Mouse (Mus musculus): ENCODE results near the gene Exoc2. TPM values are rescaled to one million over a fixed set of nuclear protein-coding genes. Genes with fewer than 3 reads are reported as not detected.

Exoc2 gene
- 60.4 TPM for polyA plus RNA-seq (2017; shearing (Covaris generic))

GRCm38 (mm10) chr13:30973501-30974246 lies at the start of gene Exoc2, which contains the start of gene Gm5447:
Gene Exoc2, minus strand, starts transcription at chr13:30974093.
Gene Gm5447, plus strand, starts transcription at chr13:30974204.

GRCm38 (mm10) chr13:30947540-30947939 lies 26.4 kb downstream of the Exoc2 start, which contains the start of gene Hus1b:
Gene Hus1b, minus strand, starts transcription at chr13:30947759.

Other genes with a start within 250 kb of the Exoc2 start
- 11.1 TPM for gene Irf4, start 224.9 kb downstream of the Exoc2 start, polyA plus RNA-seq (2017; shearing (Covaris generic))
- not detected for gene Hus1b, start 26.3 kb downstream of the Exoc2 start, polyA plus RNA-seq (2017; shearing (Covaris generic))
- not detected for gene Gm5447, start 111 bp upstream of the Exoc2 start, polyA plus RNA-seq (2017; shearing (Covaris generic))